In genomic region chr5:32761566-32762140, GRCm38 (mm10) we compare ENCODE assay signal across 14 mouse cellular contexts. TPM values are rescaled to one million over a fixed set of nuclear protein-coding genes. Genes with fewer than 3 reads are reported as not detected.
DNase-seq lines count a peak whose midpoint lies in the region; ATAC-seq and TF ChIP-seq lines count a peak whose summit lies in the region.
"Had no signal": no experiment of that assay in that cellular context is flagged by ENCODE, and none has a peak within 500 bp of the region (broad histone marks: within the 10 kb centered on the region; RNA-seq: fewer than 3 reads in every experiment).

No protein-coding gene starts in this region.

- no peaks in the 10 kb centered on the region for H3K27me3 ChIP-seq in heart, postnatal 0 days (ENCODE audit: control insufficient read depth, insufficient read depth, low read length)
- H3K27me3 ChIP-seq: embryonic facial prominence, embryonic 13.5 days; forebrain, embryonic 13.5 days; liver, embryonic 13.5 days had no signal

- peak; percentile 48; the same call in 1 of the 2 replicates for TF ChIP-seq EP300 in heart, postnatal 0 days (IDR thresholded peaks at IDR 0.05; ENCODE audit: low read depth)

- H3K9ac ChIP-seq in heart, postnatal 0 days (replicated peaks; ENCODE audit: low read depth, low read length), result no peak overlapping the region
- H3K9ac ChIP-seq: embryonic facial prominence, embryonic 13.5 days; forebrain, embryonic 13.5 days; liver, embryonic 13.5 days had no signal

- H3K9me3 ChIP-seq in heart, postnatal 0 days (replicated peaks; ENCODE audit: control insufficient read depth, low read length), result no peaks in the 10 kb centered on the region
- H3K9me3 ChIP-seq: embryonic facial prominence, embryonic 13.5 days; forebrain, embryonic 13.5 days; liver, embryonic 13.5 days; midbrain, embryonic 10.5 days had no signal

- TF ChIP-seq CTCF in heart, postnatal 0 days (IDR thresholded peaks at IDR 0.05; ENCODE audit: low read depth), result no peak

- H3K4me1 ChIP-seq in heart, postnatal 0 days (ENCODE audit: control insufficient read depth, insufficient read depth), result no peaks in the 10 kb centered on the region
- H3K4me1 ChIP-seq: embryonic facial prominence, embryonic 13.5 days; forebrain, embryonic 13.5 days; midbrain, embryonic 10.5 days had no signal

- H3K36me3 ChIP-seq in heart, postnatal 0 days (replicated peaks; ENCODE audit: control insufficient read depth, insufficient read depth, low read length), result 0 out of 2 replicates have a peak, but pooled peaks cover 5% of the 10 kb centered on the region

- H3K27ac ChIP-seq in heart, postnatal 0 days (ENCODE audit: low read depth), result no peak overlapping the region
- H3K27ac ChIP-seq: embryonic facial prominence, embryonic 13.5 days; forebrain, embryonic 13.5 days; liver, embryonic 13.5 days; midbrain, embryonic 10.5 days had no signal

- H3K4me2 ChIP-seq in heart, postnatal 0 days (ENCODE audit: low read depth, low read length), result no peak overlapping the region
- H3K4me2 ChIP-seq: embryonic facial prominence, embryonic 13.5 days; forebrain, embryonic 13.5 days; liver, embryonic 13.5 days had no signal

- no peak overlapping the region for H3K4me3 ChIP-seq in heart, postnatal 0 days (ENCODE audit: low read depth, low read length)
- H3K4me3 ChIP-seq: embryonic facial prominence, embryonic 13.5 days; forebrain, embryonic 13.5 days; liver, embryonic 13.5 days; midbrain, embryonic 10.5 days had no signal

- intact Hi-C loops in heart, postnatal 25 days (cut with DNase I), result no loop called here

- 55% methylated on average over 5 of the region's 5 CpGs for WGBS in heart, postnatal 0 days

- peak; percentile 51 for ATAC-seq in heart, postnatal 0 days (ENCODE audit: insufficient read depth, low read depth)
- ATAC-seq: CD4-positive, CD25-positive, alpha-beta regulatory T cell, adult 4 months; forebrain, embryonic 13.5 days had no signal

- DNase-seq in heart, adult 8-10 months (ENCODE audit: low spot score), result peak; percentile 61
- no peak for DNase-seq in heart, postnatal 25 days (ENCODE audit: low spot score)
- DNase-seq in MN1 (ENCODE audit: low spot score), result peak; percentile 61
- DNase-seq in heart, postnatal 0 days (ENCODE audit: low spot score), result peak; percentile 14
- peak; percentile 65 for DNase-seq in lung, postnatal 36 days
- no peak for DNase-seq in frontal cortex, adult 2 months (ENCODE audit: extremely low spot score in 1 of 2, low spot score in 1 of 2)
- no peak for DNase-seq in natural killer cell, adult 2 months (ENCODE audit: low spot score in 2 of 2)
- DNase-seq in embryo, embryonic 9.5 days (ENCODE audit: extremely low spot score), result no peak
- DNase-seq: cerebellum, adult 9-10 months; liver, embryonic 13.5 days had no signal

RNA-seq across cellular contexts. Expression of gene Pisd, which starts 23.8 kb away (rescaled TPM):
- 10 to 100 TPM; 28.9 to 38.1 (median 32.7) TPM for total RNA-seq in heart, adult 8-10 months (2022)
- 10 to 100 TPM; 25.5 to 29.0 TPM for total RNA-seq in heart, postnatal 25 days (2021)
- total RNA-seq in heart, postnatal 0 days (2014; rRNA removed; ENCODE audit: low replicate concordance), result 63.9 and 66.6 TPM in 2 replicates
- polyA plus RNA-seq in heart, postnatal 0 days (2015; fragmentation: Nextera tagmentation; extraction: Ambion mirVana), result 41.0 and 44.2 TPM in 2 replicates
- 71.7 and 78.7 TPM in 2 replicates for polyA plus RNA-seq in frontal cortex, adult 2 months (2012; rRNA removed)

Comparison
In these comparisons a context has a peak if more than half of its experiments do, and no peak if none do; other contexts are left out.
1. DNase-seq: peak in heart, adult 8-10 months (single experiment), MN1 (single experiment), heart, postnatal 0 days (single experiment) and lung, postnatal 36 days (single experiment); none in heart, postnatal 25 days (single experiment), frontal cortex, adult 2 months (0 of 2), natural killer cell, adult 2 months (0 of 2) and embryo, embryonic 9.5 days (single experiment).